Mouse (Mus musculus): ENCODE data around the gene Comt.

DNA sequence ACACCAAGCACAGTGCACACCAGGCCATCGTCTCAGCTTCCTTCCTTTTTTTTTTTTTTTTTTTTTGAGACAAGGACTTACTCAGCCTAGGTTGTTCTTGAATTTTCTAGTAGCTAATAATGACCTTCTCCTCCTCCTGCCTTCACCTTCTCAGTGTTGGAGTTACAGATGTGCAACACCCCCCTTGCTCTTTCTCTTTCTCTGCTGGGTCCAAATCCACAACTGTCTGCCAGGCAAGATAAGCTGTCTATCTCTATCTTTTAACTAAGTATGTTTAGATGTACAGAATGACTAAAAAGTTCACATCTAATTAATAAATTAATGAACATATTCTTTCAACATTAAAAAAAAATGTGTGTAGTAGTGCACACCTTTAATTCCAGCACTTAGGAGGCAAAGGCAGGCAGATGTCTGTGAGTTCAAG, 7.0 kb downstream of the Comt start:
- TF ChIP-seq EP300 (IDR thresholded peaks at IDR 0.05; ENCODE audit: low read depth) (peak; percentile 55), CTCF (IDR thresholded peaks at IDR 0.05; ENCODE audit: low read depth) (no peak)

Measured in liver, embryonic 14.5 days (tissue).